Mouse (Mus musculus) right cerebral cortex, postnatal 4 days (tissue): ENCODE measurements around the gene Pltp.
"Not testable (repeated sequence)": the region's sequence is repeated elsewhere in the genome, so short reads cannot be mapped to it uniquely, and the experiment has no call there.

Experiments
- DNase-seq: peaks from one replicate; pipeline ENCODE4 v3.0.0-alpha.2; 2022

Pltp gene

DNA sequence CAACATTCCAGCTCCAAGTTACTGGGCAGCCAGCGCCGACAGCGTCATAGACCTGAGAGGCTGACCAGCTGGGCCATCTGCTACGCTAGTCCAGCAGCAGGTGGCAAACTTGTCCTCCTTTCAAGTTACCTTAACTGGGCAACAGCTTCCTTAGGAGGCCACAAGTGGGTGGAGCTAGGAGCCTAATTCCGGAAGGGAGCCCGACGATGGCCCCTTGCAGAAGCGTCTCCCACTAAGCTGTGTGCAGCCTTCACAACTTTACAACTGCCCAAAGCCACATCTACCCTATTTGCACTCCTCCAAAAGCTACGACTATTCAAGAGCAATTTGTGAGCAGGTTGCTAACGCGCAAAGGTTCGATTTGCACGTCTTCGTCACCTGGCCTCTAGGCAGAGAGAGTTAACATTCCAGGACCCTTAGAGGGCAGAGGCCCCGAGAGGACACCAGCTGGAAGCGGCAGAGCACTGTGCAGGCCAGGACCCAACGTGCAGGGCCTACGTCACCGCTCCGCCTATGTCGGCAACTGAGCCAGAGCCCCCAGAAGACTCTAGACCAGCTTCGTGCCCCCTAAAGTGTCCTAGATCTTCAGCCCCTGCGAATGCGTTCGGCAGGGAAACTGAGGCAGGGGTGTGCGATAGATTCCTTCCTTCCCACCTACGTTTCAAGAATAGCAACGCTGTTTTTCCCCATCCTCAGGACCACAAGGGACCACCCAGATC, 21.2 kb upstream of the Pltp start:
- DNase-seq: peak; percentile 42

DNA sequence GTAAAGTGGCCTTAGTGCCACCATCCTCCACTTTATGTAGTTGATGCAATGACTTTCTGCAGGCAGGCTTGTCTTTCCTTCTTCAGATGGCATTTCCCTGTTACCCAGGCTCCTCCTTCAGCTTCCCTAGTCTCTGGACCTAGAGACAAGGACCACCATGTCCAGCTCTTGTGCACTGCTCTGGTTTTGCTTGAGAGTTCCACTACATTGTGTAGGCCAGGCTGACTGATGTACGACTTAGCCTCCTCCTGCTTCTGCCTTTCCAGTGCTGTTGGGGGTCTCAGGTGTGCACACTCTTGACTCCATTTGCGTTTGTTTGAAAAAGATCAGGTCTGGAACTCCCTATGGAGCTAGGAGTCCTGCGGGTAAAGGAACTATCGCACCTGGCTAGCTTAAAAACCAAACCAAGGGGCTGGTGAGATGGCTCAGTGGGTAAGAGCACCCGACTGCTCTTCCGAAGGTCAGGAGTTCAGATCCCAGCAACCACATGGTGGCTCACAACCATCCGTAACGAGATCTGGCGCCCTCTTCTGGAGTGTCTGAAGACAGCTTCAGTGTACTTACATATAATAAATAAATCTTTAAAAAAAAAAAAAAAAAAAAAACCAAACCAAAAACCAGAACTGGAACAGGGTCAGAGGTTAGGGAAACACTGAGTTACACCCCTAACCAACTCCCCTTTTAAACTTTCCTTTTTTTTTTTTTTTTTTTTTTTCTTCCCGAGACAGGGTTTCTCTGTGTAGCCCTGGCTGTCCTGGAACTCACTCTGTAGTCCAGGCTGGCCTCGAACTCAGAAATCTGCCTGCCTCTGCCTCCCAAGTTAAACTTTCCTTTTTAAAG, 20.1 kb upstream of the Pltp start:
- not testable (repeated sequence) for DNase-seq

DNA sequence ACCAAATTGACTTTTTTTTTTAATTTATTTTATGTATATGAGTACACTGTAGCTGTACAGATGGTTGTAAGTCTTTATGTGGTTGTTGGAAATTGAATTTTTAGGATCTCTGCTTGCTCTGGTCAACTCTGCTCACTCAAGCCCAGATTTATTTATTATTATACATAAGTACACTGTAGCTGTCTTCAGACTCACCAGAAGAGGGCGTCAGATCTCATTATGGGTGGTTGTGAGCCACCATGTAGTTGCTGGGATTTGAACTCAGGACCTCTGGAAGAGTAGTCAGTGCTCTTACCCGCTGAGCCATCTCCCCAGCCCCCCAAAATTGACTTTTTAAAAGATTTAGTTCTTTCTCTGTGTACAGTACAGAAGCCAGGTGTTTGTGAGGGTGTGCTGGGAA, 18.1 kb upstream of the Pltp start:
- DNase-seq: not testable (repeated sequence)

DNA sequence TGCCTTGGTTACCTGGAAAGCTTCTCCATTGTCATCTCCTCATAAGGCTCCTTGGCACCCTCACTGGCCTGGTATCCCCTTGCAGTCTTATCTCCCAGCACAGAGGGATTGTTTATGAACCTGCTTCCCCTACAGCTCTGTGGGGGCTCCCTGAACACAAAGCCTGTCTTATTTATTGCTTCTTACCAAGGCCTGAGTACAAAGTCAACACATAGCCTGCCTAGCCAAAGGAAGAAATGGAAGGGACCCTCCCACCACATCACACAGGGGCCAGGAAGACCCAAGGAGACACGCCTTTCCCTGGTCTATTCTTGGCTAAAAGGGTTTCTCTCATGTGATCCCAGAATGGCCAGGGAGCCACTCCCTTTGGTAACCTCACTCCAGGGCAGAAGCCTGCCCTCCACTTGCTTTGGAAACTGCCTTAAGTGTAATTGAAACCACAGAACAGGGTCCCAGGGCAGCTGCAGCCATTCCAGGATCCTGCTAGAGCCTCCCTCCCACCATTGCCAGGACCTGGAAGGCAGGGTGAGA, 16.8 kb upstream of the Pltp start:
- no peak for DNase-seq

DNA sequence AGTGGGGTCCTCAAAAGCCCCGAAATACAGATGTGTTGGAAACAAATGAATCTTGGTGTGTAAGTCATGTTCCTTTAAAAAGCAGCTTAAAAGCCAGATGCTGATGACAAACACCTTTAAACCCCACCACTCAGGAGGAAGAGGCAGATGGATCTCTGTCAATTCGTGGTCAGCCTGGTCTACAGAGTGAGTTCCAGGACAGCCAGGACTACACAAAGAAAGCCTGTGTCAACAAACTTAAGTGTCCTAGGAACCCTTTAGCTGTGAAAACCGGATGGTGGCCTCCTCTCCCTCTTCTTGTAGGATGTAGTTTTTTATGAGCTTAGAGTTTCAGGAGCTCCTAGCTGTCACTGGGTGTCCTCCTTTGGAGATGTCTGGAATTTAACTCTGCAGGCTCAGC, 16.1 kb upstream of the Pltp start:
- no peak for DNase-seq

DNA sequence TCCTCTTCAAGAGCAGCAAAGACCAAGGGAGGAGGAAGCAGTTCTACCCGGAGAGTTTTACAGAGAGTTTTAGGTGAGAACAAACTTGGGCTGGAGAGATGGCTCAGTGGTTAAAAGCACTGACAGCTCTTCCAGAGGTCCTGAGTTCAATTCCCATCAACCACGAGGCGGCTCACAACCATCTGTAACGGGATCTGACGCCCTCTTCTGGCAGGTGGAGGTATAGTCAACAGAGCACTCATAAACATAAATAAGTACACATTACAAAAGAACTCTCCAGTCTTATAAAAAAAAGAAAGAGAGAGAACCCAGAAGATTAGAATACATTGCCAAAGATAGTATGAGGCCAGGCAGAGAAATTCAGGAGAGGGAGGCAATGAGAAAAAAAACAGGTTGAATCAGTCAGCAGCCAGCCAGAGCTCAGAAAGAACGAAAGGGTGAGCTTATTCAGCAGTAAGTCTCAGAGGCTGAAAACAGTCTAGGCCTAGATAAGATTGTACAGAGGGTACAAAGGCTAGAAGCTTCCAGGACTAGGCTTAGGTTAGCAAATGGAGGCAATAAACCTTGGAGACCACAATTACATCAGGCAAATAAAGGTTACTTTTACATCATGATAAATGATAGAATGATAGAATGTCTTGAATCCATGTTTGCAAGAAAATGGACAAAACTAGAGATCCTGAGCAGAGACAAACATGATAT, 14.2 kb upstream of the Pltp start:
- no peak for DNase-seq

DNA sequence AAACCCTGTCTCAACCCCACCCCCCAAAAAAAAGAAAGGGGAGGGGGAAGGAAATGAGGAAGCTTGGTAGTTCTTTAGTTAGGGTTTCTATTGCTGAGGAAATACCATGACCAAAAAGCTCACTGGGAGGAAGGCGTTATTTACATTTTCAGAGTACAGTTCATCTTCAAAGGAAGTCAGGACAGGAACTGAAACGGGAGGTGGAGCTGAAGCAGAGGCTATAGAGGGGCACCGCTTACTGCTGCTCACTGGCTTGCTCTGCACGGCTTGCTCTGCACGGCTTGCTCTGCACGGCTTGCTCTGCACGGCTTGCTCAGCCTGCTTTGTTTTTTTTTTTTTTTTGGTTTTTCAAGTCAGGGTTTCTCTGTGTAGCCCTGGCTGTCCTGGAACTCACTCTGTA, 11.0 kb upstream of the Pltp start:
- DNase-seq: no peak

DNA sequence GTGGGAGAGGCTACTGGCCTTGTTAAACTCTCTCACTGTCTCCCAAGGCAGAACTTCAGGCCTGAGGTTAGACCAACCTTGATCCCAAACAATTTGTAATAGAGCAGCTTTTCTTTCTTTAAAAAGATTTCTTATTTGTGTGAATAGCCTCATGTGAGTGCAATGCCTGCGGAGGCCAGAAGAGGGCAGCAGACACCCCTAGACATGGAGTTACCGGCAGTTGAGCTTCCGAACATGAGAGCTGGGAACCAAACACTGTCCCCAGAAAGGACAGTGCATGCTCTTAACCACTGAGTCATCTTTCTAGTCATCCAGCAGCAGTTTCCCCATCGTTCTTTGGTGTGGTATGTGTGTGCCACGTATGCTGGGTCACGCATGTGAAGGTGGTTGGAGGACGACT, 10.1 kb upstream of the Pltp start:
- no peak for DNase-seq

DNA sequence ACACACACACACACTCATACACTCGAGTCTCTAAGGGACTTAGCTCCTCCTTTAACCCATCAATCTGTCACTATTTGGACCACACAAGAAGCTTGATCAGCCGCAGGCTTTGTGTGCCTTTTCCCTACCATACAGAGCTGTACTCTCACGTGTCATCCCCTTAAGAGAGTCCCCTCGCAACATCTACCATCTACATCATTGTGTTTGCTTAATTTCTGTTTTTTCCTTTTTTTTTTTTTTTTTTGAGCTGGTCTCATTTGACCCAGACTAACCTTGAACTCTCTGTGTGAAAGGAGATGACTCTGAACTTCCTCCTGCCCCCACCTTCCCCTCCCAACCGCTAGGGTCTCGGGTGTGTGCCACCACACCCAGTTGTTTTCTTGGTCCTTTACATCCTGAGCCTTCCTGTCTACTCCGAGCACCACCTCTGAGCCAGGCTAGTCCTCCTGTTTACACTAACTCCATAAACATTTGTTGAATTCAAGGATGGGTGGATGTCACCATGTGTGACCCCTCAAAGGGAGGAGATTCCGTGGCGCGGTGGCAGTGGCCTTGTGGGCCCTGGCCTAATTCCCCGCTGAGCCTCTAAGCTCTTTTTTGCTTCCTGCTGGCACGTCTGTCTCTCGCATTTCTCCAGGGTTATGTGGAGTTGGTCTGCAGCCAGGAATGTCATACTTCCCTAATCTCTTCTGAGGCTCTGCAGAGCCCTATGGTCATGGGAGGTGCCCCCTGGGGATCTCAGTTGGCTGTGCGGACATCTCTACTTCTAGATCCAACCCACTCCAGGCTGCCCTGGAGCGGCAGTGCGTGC, 9.4 kb upstream of the Pltp start:
- no peak for DNase-seq

DNA sequence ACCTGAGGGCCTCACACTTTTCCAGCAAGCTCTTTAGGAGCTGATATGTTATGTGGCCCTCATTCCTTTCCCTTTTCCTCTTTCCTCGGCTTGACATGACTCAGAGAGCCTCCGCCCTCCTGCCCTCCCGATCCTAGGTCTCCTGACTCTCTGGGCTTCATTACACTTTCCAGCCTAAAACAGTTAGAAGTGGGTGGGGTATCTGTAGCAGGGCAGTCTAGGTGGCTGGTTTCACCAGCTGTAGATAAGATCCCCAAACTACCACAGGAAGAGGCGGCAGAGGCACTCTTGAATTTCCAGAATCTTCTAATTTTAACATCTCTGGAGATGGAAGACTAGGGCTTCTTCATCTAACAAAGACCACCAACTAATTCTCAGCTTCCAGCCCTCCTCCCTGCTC, 7.1 kb upstream of the Pltp start:
- no peak for DNase-seq

DNA sequence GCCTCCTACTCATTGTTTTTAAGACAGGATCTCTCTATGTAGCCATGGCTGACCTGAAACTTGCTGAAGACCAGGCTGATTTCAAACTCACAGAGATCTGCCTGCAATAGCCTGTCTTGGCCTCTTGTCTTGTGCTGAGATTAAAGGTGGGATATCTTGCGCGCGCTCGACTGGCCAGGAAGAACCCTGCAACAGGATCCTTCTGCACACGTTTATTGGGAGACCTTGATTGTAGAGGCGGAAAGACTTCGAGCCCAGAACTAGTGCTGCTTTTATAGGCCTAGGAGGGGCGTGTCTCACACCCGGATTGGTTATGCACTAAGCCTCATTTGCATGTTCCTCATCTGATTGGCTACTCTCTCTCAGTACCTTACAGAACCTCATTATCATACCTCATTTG, 5.9 kb upstream of the Pltp start:
- DNase-seq: not testable (repeated sequence)

DNA sequence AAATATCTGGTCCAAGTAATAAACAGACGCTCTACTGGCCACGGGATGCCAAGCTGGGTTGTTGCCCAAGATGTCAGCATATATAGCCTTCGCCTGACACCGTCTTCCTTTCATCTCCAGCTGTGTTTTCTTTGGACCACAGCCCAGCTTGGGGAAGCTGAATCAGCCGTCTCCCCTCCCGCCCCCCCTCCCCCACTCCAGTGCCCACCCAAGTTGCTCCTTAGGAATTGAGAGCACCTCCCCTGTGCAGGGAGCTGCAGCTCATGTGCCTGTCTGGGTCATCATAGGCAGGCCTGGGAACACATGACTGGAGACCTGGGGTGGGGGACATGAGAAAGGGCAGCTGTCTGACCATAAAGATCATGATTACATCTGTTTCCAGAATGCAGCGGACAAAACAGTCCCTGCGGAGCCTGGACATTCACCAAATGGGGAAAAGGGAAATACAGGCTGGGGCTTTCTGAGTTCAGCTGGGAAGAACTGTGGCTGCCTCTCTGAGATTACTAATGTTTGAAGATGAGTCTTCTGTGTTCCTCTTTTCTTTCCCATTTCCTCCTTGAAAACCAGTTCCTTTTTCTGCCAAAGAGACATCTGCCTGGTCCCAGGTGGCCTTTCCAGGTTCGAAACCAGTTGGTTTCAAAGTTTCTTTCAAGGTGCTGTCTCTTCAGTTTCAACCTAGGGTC, 4.8 kb upstream of the Pltp start:
- peak; percentile 51 for DNase-seq

DNA sequence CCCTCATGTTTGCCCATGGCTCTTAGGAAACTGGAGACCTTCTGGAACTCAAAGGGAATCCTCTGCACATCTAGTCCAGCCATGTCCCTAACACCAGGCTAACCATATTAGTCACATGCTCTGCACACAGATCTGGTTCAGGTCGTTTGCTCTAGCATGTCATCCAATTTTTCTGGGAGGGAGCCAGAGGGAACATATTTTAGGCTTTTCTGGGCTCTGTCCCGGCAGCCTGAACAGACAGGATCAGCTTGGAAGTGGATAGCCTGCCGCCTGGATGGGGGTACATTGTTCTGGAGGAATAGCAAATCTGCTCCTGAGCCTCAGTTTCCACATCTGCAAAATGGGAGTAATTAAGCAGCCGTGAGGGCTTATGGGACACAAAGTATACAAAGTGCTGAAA, 3.6 kb upstream of the Pltp start:
- no peak for DNase-seq

DNA sequence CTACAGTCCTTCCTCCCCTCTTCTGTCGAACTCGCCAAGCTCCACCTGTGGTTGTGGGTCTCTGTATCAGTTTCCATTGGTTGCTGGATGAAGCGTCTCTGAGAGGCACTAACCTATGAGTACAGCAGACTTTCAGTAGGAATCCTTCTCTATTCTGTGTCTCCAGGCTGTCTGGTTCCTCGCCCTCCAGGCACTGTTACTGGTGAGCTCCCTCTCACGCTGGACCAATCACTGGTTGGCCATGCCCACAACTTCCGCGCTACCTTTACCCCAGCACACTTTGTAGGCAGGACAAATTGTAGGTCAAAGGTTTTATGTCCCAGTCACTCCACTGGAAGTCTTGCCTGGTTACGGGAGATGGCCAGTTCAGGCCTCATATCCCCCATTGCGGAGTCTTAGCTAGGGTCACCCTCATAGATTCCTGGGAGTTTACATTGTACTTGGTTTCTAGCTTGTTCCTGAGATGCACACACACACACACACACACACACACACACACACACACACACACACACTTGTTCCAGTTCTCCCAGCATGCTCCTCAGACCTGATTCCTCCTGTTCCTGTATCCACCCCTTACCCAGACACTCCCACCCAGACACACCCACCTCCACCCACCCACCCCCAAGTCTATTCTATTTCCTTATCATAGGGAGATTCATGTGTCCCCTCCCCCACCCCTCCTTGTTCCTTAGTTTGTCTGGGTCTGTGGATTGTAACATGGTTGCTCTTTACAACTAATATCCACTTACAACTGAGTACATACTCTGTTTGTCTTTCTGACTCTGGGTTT, 2.3 kb upstream of the Pltp start:
- no peak for DNase-seq

DNA sequence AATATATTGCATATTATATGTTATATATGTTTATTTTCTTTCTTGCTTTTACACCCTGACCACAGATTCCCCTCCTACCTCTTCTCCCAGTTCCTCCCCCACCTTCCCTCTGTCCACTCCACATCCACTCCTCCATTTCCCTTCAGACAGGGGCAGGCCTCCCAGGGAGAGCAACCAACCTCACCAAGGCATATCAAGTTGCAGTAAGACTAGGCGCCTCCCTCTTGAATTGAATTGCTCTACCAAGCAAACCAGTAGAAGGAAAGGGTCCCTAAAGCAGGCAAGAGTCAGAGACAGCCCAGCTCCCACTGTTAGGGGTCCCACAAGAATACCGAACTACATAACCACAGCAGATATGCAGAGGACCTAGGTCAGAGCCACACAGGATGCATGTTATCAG, 1.6 kb upstream of the Pltp start:
- DNase-seq: no peak

DNA sequence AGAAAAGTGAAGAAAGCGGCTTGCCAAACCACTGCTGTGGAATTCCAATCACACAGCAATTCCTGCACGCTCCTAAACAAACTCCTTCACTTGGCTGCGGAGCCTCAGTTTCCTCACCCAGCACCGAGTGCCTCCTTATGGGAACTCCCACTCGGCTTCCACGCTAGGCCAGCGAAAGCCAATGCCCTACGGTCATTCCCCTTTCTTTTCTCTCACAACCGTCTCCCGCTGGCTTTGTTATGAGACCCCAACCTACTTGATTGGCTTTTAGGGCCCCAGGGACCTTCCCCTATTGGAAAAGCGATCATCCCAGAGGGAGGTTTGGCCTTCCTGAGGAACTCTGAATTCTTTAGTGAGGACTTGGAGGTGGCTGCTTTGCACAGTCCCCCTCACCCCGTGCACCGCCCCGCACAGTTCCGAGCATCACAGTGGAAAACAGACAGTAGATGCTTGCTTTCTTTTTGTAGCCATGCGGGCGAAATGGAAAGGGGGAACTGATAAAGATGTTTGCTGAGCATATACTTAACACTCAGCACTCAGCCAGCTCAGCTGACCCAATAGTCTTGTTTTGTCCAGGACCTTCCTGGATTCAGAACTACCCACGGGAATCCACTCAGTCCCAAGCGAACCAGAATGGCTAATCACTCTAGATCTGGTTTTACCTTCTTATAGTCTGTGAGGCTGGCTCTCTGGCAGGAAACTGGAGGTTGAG, 487 bp upstream of the Pltp start:
- DNase-seq: no peak

DNA sequence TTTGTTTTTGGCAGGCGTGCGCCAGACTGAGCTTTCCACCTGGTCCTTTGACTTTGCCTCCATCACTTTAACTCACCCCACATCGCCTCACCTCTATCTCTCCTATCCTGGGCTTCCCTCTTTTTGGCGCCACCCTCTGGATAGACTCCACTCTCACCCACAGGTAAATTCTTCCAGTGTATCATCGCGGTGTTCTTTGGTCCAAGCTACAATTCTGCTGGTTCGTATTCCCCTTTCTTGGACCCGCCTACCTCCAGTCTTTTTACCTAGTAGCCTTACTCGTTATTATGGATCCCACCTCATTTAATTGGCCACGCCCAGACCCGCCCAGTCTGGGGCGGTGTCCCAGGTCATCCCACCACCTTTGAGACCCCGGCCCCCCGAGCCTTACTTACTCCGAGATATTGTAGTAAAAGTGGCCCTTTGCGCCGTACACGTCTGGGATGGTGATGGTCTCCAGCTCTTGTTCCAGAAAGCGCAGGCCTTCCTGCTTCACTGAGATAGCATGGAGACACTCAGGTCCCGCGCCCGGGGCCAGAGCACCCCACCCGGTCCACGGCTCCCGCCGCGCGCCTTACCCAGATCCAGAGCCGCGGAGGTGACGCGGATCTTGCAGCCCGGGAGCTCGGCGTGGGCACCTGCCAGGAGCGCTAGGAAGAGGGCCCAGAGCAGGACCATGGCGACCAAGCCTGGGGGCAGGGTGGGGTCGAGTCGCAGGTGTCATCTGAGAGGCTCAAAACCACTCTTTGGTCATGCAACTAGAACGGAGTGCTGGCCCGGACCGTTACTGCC, 1.0 kb downstream of the Pltp start:
- DNase-seq: no peak

DNA sequence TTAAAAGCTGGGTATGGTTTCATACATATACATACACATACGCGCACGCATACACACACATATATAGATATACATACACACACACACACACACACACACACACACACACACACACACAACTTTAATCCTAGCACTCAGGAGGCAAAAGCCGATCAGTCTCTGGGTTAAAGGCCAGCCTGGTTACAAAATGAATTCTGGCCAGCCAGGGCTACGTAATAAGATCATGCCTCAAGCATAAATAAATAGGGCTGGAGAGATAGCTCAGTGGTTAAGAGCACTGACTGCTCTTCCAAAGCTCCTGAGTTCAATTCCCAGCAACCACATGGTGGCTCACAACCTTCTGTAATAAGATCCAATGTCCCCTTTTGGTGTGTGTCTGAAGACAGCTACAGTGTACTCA, 1.9 kb downstream of the Pltp start:
- DNase-seq: not testable (repeated sequence)

DNA sequence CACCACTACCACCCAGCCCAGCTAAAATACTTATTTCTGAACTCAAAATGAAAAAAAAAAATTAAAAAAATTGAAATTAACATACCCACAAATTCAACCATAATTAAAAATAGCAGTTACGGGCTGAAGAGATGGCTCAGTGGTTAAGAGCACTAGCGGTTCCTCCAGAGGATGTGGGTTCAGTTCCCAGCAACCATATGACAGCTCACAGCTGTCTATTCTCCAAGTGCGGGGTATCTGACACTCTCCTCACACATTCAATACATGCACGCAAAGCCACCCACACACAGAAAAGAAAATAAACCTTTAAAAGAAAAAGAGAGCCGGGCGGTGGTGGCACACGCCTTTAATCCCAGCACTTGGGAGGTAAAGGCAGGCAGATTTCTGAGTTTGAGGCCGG, 7.5 kb downstream of the Pltp start:
- DNase-seq: no peak

DNA sequence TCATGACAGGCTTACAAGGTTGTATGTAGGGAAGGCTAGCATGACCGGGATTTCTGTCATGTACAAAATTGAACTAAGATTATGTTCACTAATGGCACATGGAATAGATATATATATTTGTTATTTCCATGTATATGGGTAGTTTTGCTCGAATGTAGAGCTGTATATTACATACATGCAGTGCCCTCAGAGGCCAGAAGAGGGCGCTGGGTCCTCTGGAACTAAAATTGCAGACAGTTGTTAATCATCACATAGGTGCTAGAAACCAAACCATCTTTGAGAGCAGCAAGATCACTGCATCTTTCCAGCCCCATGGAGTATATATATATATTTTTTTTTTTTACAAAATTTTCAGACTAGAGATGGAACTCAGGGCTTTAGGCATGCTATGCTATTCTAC, 11.7 kb downstream of the Pltp start:
- DNase-seq: no peak
